Mouse (Mus musculus) lung, postnatal 0 days (tissue): ENCODE measurements at regions not wholly inside any gene's neighbourhood (a gene's known extent, or its start where the extent isn't known, plus 50 kb on each side); places are given as distances from the start of the nearest gene placed in this dataset.
"Not testable (repeated sequence)": the region's sequence is repeated elsewhere in the genome, so short reads cannot be mapped to it uniquely, and the experiment has no call there.

Source experiments
- ATAC-seq: fragments of 200-750 bp; cut with Nextera tagmentation; 2 replicates; pipeline ENCODE4 v1.8.0; 2017; ENCODE audit warnings: moderate library complexity
- DNase-seq: peaks from one replicate; pipeline ENCODE4 v3.0.0-alpha.2; 2016; ENCODE audit warnings: low spot score
- H3K27ac ChIP-seq: fragments of 300-500 bp; sonication (generic); 2 replicates; pipeline ENCODE4 v1.5.1; 2014; ENCODE audit warnings: antibody characterized with exemption, mild to moderate bottlenecking, low read length, mixed read lengths
- H3K27me3 ChIP-seq: fragments of 300-500 bp; sonication (generic); replicated peaks from 2 replicates; pipeline ENCODE4 v1.6.1; 2014; ENCODE audit warnings: low read length, mixed read lengths; ENCODE audit not compliant: insufficient read depth
- H3K36me3 ChIP-seq: fragments of 300-500 bp; sonication (generic); 2 replicates; pipeline ENCODE4 v1.6.1; 2014; ENCODE audit warnings: low read length, mixed read lengths; ENCODE audit not compliant: insufficient read depth
- H3K4me1 ChIP-seq: fragments of 300-500 bp; sonication (generic); 2 replicates; pipeline ENCODE4 v1.6.1; 2014; ENCODE audit warnings: antibody characterized with exemption, low read depth, low read length, mixed read lengths; ENCODE audit not compliant: insufficient read depth
- H3K4me2 ChIP-seq: fragments of 300-500 bp; sonication (generic); replicated peaks from 2 replicates; pipeline ENCODE4 v1.6.1; 2014; ENCODE audit warnings: low read depth, mild to moderate bottlenecking, low read length, moderate library complexity, mixed read lengths
- H3K4me3 ChIP-seq: fragments of 300-500 bp; sonication (generic); 2 replicates; pipeline ENCODE4 v1.5.1; 2014; ENCODE audit warnings: low read depth, low read length
- H3K9ac ChIP-seq: fragments of 300-500 bp; sonication (generic); replicated peaks from 2 replicates; pipeline ENCODE4 v1.6.1; 2014; ENCODE audit warnings: low read depth, mild to moderate bottlenecking
- H3K9me3 ChIP-seq: fragments of 300-500 bp; sonication (generic); 2 replicates; pipeline ENCODE4 v1.6.1; 2016; ENCODE audit warnings: low read length, mixed read lengths
- CTCF ChIP-seq: IDR thresholded peaks from 2 replicates; pipeline ENCODE4 v1.5.1; 2016; ENCODE audit warnings: antibody characterized with exemption, mild to moderate bottlenecking
- EP300 ChIP-seq: IDR thresholded peaks from 2 replicates; pipeline ENCODE4 v1.6.1; 2016; ENCODE audit warnings: antibody characterized with exemption, mild to moderate bottlenecking, control low read depth
- WGBS: fragments of 180-500 bp; shearing (Covaris S2); extraction: QIAGEN DNeasy Blood & Tissue Kit; methylation state at CpG from one replicate; pipeline ENCODE4 v1.1.7; 2014; 5-methylcytosine and 5-hydroxymethylcytosine counted together

DNA sequence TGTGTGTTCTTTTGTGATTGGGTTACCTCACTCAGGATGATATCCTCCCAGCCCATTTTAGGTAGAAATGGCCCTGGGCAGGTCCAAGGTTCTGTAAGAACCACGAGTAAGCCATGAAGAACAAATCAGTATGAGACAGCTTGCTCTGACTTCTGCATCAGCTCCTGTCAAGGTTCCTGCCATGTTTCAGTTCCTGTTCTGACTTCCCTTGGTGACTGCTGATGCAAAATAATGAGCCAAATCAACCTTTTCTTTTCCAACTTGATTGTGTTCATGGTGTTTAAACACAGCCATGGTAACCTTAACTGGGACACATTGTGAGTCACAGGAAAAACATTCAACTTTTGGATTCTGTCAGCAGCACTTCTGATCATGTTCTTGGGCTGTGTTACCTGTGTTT is 667.4 kb upstream of the Igfbp7 start:
- no peak for TF ChIP-seq EP300
- no peak for TF ChIP-seq CTCF
- Histone ChIP-seq H3K27ac (no peak overlapping the region), H3K9me3 (no peaks in the 10 kb centered on the region), H3K4me2 (no peak overlapping the region), H3K36me3 (no peaks in the 10 kb centered on the region), H3K4me3 (no peak overlapping the region), H3K4me1 (no peaks in the 10 kb centered on the region), H3K27me3 (no peaks in the 10 kb centered on the region), H3K9ac (no peak overlapping the region)
- no peak for DNase-seq
- no peak for ATAC-seq
- WGBS = 38% methylated on average over 1 of the region's 1 CpGs

DNA sequence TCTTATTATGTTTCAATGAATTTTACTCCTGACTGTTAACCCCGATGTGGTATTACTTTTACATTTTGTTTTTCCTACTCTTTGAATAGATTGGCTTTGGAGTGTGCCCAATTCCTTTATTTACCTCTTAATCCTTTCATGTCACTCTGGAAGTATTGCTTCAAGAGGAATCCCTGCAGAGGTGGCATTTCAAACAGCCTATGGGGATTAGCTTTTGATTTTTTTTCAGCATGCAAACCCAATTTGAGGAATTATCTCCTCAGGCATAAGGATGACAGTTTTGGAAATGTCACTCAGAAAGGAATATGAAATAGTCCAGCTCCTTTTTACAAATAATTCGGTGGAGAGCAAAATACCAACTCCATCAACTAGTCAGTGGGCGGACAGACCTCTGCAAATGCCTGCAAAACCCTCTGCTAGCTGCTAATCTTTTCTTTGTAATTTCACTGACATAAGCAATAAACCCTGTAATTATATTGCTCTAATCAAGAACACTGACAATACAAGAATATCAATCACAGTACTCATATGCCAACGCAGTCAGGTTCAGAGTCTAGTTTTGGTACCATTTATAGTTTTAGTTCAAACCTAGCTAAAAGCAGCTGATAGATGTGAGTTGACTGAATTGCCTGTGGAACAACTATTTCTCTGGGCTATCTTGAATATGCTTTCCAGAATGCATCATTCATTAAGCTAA is 624.9 kb upstream of the Igfbp7 start:
- H3K9ac ChIP-seq = no peak overlapping the region
- H3K4me1 ChIP-seq = no peaks in the 10 kb centered on the region
- no peaks in the 10 kb centered on the region for H3K27me3 ChIP-seq
- ATAC-seq (no peak), DNase-seq (no peak)
- 69% methylated on average over 4 of the region's 4 CpGs for WGBS
- no peaks in the 10 kb centered on the region for H3K9me3 ChIP-seq
- no peak overlapping the region for H3K4me3 ChIP-seq
- TF ChIP-seq CTCF (no peak), EP300 (no peak)
- H3K4me2 ChIP-seq = no peak overlapping the region
- no peak overlapping the region for H3K27ac ChIP-seq
- no peaks in the 10 kb centered on the region for H3K36me3 ChIP-seq

- 72% methylated on average over 4 of the region's 4 CpGs for WGBS
- no peak for ATAC-seq
- no peak overlapping the region for H3K27ac ChIP-seq
Observed at GRCm38 (mm10) chr5:78017523-78017922, 609.7 kb upstream of the Igfbp7 start.

GRCm38 (mm10) chr5:77986449-77987047 is 578.7 kb upstream of the Igfbp7 start:
- TF ChIP-seq CTCF = no peak
- TF ChIP-seq EP300 = no peak
- no peaks in the 10 kb centered on the region for H3K4me1 ChIP-seq
- no peaks in the 10 kb centered on the region for H3K36me3 ChIP-seq
- no peaks in the 10 kb centered on the region for H3K27me3 ChIP-seq
- DNase-seq (no peak), ATAC-seq (no peak)
- H3K4me3 ChIP-seq = no peak overlapping the region
- H3K9me3 ChIP-seq = no peaks in the 10 kb centered on the region
- WGBS = 66% methylated on average over 10 of the region's 10 CpGs
- H3K27ac ChIP-seq = no peak overlapping the region
- no peak overlapping the region for H3K9ac ChIP-seq
- no peak overlapping the region for H3K4me2 ChIP-seq

More at GRCm38 (mm10) chr5:78017523-78017922, 609.7 kb upstream of the Igfbp7 start:
- Histone ChIP-seq H3K36me3 (no peaks in the 10 kb centered on the region), H3K4me3 (no peak overlapping the region), H3K4me2 (no peak overlapping the region), H3K9me3 (no peaks in the 10 kb centered on the region), H3K4me1 (no peaks in the 10 kb centered on the region), H3K27me3 (no peaks in the 10 kb centered on the region), H3K9ac (no peak overlapping the region)
- DNase-seq = no peak
- TF ChIP-seq EP300 (no peak), CTCF (no peak)

DNA sequence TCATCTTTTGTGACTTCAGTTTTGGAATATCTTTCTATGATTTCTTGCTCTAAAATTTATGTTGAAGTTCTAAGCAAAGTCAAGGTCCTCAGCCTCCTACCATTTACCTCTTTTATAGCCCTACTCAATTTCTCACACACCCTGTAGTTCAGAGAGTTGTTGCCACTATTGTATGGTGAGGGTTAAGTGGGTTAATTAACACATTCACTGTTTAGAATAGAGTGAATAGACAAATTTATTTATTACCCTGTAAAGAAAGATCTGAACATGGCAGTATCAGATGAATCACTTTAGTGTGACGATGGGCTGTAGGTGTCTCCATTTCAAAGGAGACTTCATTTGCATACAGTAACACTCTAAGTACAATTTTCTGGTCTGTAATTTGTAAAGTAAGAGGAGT is 577.4 kb upstream of the Igfbp7 start:
- Histone ChIP-seq H3K4me3 (no peak overlapping the region), H3K27me3 (no peaks in the 10 kb centered on the region), H3K36me3 (no peaks in the 10 kb centered on the region), H3K4me2 (no peak overlapping the region), H3K9ac (no peak overlapping the region), H3K4me1 (no peaks in the 10 kb centered on the region), H3K9me3 (no peaks in the 10 kb centered on the region), H3K27ac (no peak overlapping the region)
- DNase-seq (no peak), ATAC-seq (no peak)
- 89% methylated on average over 1 of the region's 1 CpGs for WGBS
- TF ChIP-seq CTCF = no peak
- no peak for TF ChIP-seq EP300

DNA sequence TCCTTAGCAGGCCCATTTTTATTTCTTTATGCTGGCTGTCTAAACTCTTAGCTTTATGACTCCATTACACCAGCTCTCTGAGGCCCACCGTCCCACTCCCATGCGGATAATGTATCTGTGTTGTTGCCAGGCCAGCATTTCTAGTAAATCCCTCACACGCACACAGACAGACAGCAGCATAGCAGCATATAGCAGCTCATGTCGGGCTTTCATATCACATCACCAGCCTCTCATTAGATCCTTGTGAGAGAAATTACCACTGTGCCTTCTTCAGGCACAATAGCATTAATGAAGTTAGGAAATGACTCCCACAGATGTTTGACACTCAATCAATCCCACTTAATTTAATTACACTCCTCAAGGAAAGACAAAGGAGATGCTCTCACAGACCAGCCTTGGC is 532.2 kb upstream of the Igfbp7 start:
- not testable (repeated sequence) for H3K36me3 ChIP-seq, H3K9ac ChIP-seq, H3K27me3 ChIP-seq, H3K9me3 ChIP-seq, H3K4me1 ChIP-seq, H3K4me3 ChIP-seq, DNase-seq, H3K27ac ChIP-seq, H3K4me2 ChIP-seq, ATAC-seq
- 72% methylated on average over 4 of the region's 4 CpGs for WGBS
